Mouse (Mus musculus) stomach, embryonic 16.5 days (tissue): ENCODE measurements around the gene Il17rd. TPM values are rescaled to one million over a fixed set of nuclear protein-coding genes. Genes with fewer than 3 reads are reported as not detected.

Experiments used
- ATAC-seq: fragments of 200-750 bp; cut with Nextera tagmentation; 2 replicates; pipeline ENCODE4 v1.8.0; 2017; ENCODE audit warnings: moderate number of reproducible peaks, moderate TSS enrichment; ENCODE audit not compliant: insufficient read depth, low FRiP score
- H3K27ac ChIP-seq: fragments of 300-500 bp; sonication (generic); 2 replicates; pipeline ENCODE4 v1.5.1; 2014; ENCODE audit warnings: low read length
- H3K27me3 ChIP-seq: fragments of 300-500 bp; sonication (generic); 2 replicates; pipeline ENCODE4 v1.6.1; 2014; ENCODE audit warnings: low read length, control low read depth, mixed read lengths; ENCODE audit not compliant: control insufficient read depth, insufficient read depth
- H3K36me3 ChIP-seq: fragments of 300-500 bp; sonication (generic); 2 replicates; pipeline ENCODE4 v1.6.1; 2014; ENCODE audit warnings: low read length; ENCODE audit not compliant: control insufficient read depth, insufficient read depth
- H3K4me1 ChIP-seq: fragments of 300-500 bp; sonication (generic); 2 replicates; pipeline ENCODE4 v1.6.1; 2014; ENCODE audit warnings: low read length, control low read depth, mixed read lengths; ENCODE audit not compliant: control insufficient read depth, insufficient read depth
- H3K4me2 ChIP-seq: fragments of 300-500 bp; sonication (generic); 2 replicates; pipeline ENCODE4 v1.6.1; 2014; ENCODE audit warnings: low read depth, low read length, mixed read lengths
- H3K4me3 ChIP-seq: fragments of 300-500 bp; sonication (generic); replicated peaks from 2 replicates; pipeline ENCODE4 v1.5.1; 2014; ENCODE audit warnings: mild to moderate bottlenecking, low read length
- H3K9ac ChIP-seq: fragments of 300-500 bp; sonication (generic); 2 replicates; pipeline ENCODE4 v1.6.1; 2014; ENCODE audit warnings: low read length
- H3K9me3 ChIP-seq: fragments of 300-500 bp; sonication (generic); replicated peaks from 2 replicates; pipeline ENCODE4 v1.6.1; 2016; ENCODE audit warnings: low read length, control low read depth; ENCODE audit not compliant: control insufficient read depth
- WGBS: fragments of 180-500 bp; shearing (Covaris S2); extraction: QIAGEN DNeasy Blood & Tissue Kit; methylation state at CpG from one replicate; pipeline ENCODE4 v1.1.7; 2014; 5-methylcytosine and 5-hydroxymethylcytosine counted together
- polyA plus RNA-seq: library from polyadenylated mRNA; unstranded; fragments of >200 nt; fragmentation: Nextera tagmentation; extraction: Ambion mirVana; gene quantifications from 2 replicates; pipeline ENCODE4 v1.2.1, GENCODE M21; 2015

Il17rd gene
- polyA plus RNA-seq, 1 experiment from 2014 or later = 2.5 TPM

- no peaks in the 10 kb centered on the region for H3K4me1 ChIP-seq
- no peak overlapping the region for H3K9ac ChIP-seq
- no peaks in the 10 kb centered on the region for H3K9me3 ChIP-seq
- no peaks in the 10 kb centered on the region for H3K27me3 ChIP-seq
- no peaks in the 10 kb centered on the region for H3K36me3 ChIP-seq
- no peak for ATAC-seq
- 42% methylated on average over 4 of the region's 4 CpGs for WGBS
- H3K27ac ChIP-seq = no peak overlapping the region
- H3K4me3 ChIP-seq = no peak overlapping the region
- H3K4me2 ChIP-seq = no peak overlapping the region
Measured at GRCm38 (mm10) chr14:27013658-27014057, 25.1 kb upstream of the Il17rd start.

- ATAC-seq = no peak
- H3K27me3 ChIP-seq = no peaks in the 10 kb centered on the region
- no peaks in the 10 kb centered on the region for H3K9me3 ChIP-seq
- H3K36me3 ChIP-seq = no peaks in the 10 kb centered on the region
- H3K4me2 ChIP-seq = no peak overlapping the region
- H3K27ac ChIP-seq = no peak overlapping the region
- no peak overlapping the region for H3K4me3 ChIP-seq
- H3K9ac ChIP-seq = no peak overlapping the region
- no peaks in the 10 kb centered on the region for H3K4me1 ChIP-seq
- WGBS = 83% methylated on average over 2 of the region's 2 CpGs
Measured at GRCm38 (mm10) chr14:27017936-27018335, 20.8 kb upstream of the Il17rd start.

- WGBS = 70% methylated on average over 14 of the region's 14 CpGs
- H3K4me3 ChIP-seq = no peak overlapping the region
- H3K9me3 ChIP-seq = no peaks in the 10 kb centered on the region
- no peaks in the 10 kb centered on the region for H3K4me1 ChIP-seq
- ATAC-seq = no peak
- no peaks in the 10 kb centered on the region for H3K36me3 ChIP-seq
- H3K27ac ChIP-seq = no peak overlapping the region
- H3K9ac ChIP-seq = no peak overlapping the region
- H3K4me2 ChIP-seq = no peak overlapping the region
- H3K27me3 ChIP-seq = no peaks in the 10 kb centered on the region
Measured at GRCm38 (mm10) chr14:27019850-27020249, 18.9 kb upstream of the Il17rd start.

GRCm38 (mm10) chr14:27022876-27023275 is 15.9 kb upstream of the Il17rd start:
- H3K27me3 ChIP-seq = no peaks in the 10 kb centered on the region
- no peak overlapping the region for H3K4me2 ChIP-seq
- no peaks in the 10 kb centered on the region for H3K4me1 ChIP-seq
- no peak overlapping the region for H3K9ac ChIP-seq
- no peaks in the 10 kb centered on the region for H3K36me3 ChIP-seq
- no peak for ATAC-seq
- no peak overlapping the region for H3K4me3 ChIP-seq
- WGBS = 41% methylated on average over 11 of the region's 11 CpGs
- H3K27ac ChIP-seq = no peak overlapping the region
- H3K9me3 ChIP-seq = no peaks in the 10 kb centered on the region

- H3K36me3 ChIP-seq = no peaks in the 10 kb centered on the region
- H3K9ac ChIP-seq = no peak overlapping the region
- no peak for ATAC-seq
- H3K9me3 ChIP-seq = no peaks in the 10 kb centered on the region
- 64% methylated on average over 4 of the region's 4 CpGs for WGBS
- no peak overlapping the region for H3K4me2 ChIP-seq
- H3K4me1 ChIP-seq = no peaks in the 10 kb centered on the region
- H3K27ac ChIP-seq = no peak overlapping the region
- no peak overlapping the region for H3K4me3 ChIP-seq
- H3K27me3 ChIP-seq = no peaks in the 10 kb centered on the region
Measured at GRCm38 (mm10) chr14:27024664-27025063, 14.1 kb upstream of the Il17rd start.

- WGBS = 2% methylated on average over 15 of the region's 15 CpGs
- H3K27ac ChIP-seq = no peak overlapping the region
- no peak overlapping the region for H3K4me3 ChIP-seq
- H3K9ac ChIP-seq = no peak overlapping the region
- no peaks in the 10 kb centered on the region for H3K9me3 ChIP-seq
- ATAC-seq = peak; percentile 21; the same call in 1 of the 2 replicates
- no peaks in the 10 kb centered on the region for H3K36me3 ChIP-seq
- no peaks in the 10 kb centered on the region for H3K27me3 ChIP-seq
- H3K4me1 ChIP-seq = no peaks in the 10 kb centered on the region
- H3K4me2 ChIP-seq = no peak overlapping the region
Measured at GRCm38 (mm10) chr14:27029771-27030173, 9.0 kb upstream of the Il17rd start.

GRCm38 (mm10) chr14:27031142-27031541 is 7.6 kb upstream of the Il17rd start:
- Histone ChIP-seq H3K4me1 (no peaks in the 10 kb centered on the region), H3K27me3 (no peaks in the 10 kb centered on the region), H3K27ac (no peak overlapping the region), H3K36me3 (no peaks in the 10 kb centered on the region), H3K4me2 (no peak overlapping the region), H3K9ac (no peak overlapping the region), H3K9me3 (no peaks in the 10 kb centered on the region), H3K4me3 (no peak overlapping the region)
- 0 out of 2 replicates have a peak, but pooled peaks have one; percentile 25 for ATAC-seq
- WGBS = 23% methylated on average over 4 of the region's 4 CpGs

- H3K9ac ChIP-seq = no peak overlapping the region
- no peak overlapping the region for H3K4me2 ChIP-seq
- H3K27ac ChIP-seq = no peak overlapping the region
- 70% methylated on average over 1 of the region's 1 CpGs for WGBS
- no peak overlapping the region for H3K4me3 ChIP-seq
- peaks cover 5% of the 10 kb centered on the region; the same call in 1 of the 2 replicates for H3K4me1 ChIP-seq
- H3K27me3 ChIP-seq = no peaks in the 10 kb centered on the region
- no peaks in the 10 kb centered on the region for H3K9me3 ChIP-seq
- ATAC-seq = no peak
- no peaks in the 10 kb centered on the region for H3K36me3 ChIP-seq
Measured at GRCm38 (mm10) chr14:27037513-27037912, 1.2 kb upstream of the Il17rd start.

GRCm38 (mm10) chr14:27039281-27040248 is 824 bp downstream of the Il17rd start:
- peak overlapping the region; percentile 76 for H3K27ac ChIP-seq
- peaks cover 25% of the 10 kb centered on the region for H3K4me1 ChIP-seq
- under 1% methylated on average over 57 of the region's 59 CpGs for WGBS
- no peaks in the 10 kb centered on the region for H3K9me3 ChIP-seq
- ATAC-seq = peak; percentile 27; the same call in 1 of the 2 replicates
- H3K4me3 ChIP-seq = peak overlapping the region; percentile 94
- peak overlapping the region; percentile 83 for H3K4me2 ChIP-seq
- H3K9ac ChIP-seq = peak overlapping the region; percentile 86
- H3K36me3 ChIP-seq = no peaks in the 10 kb centered on the region
- H3K27me3 ChIP-seq = no peaks in the 10 kb centered on the region
